Mouse (Mus musculus) spleen, adult 2 months (tissue): Measurements from ENCODE around the gene Tgfb1i1. TPM values are rescaled to one million over a fixed set of nuclear protein-coding genes. Genes with fewer than 3 reads are reported as not detected.

ENCODE experiments used
- DNase-seq, 2 experiments: peaks; one replicate each; pipeline versions ENCODE4 v3.0.0 to v3.0.0-alpha.2; 2012 to 2021; ENCODE audit warnings: low spot score in 2 of 2, low read depth in 1 of 2
- H3K27ac ChIP-seq: fragments of 200-500 bp; 2 replicates; pipeline ENCODE4 v1.5.1; 2012; ENCODE audit warnings: low read length, inconsistent platforms; ENCODE audit not compliant: insufficient read depth
- H3K27me3 ChIP-seq: fragments of 200-500 bp; 2 replicates; pipeline ENCODE4 v1.6.1; 2012; ENCODE audit warnings: mild to moderate bottlenecking, moderate library complexity, low read length, inconsistent platforms; ENCODE audit not compliant: control insufficient read depth, insufficient read depth
- H3K36me3 ChIP-seq: fragments of 200-500 bp; 2 replicates; pipeline ENCODE4 v1.6.1; 2012; ENCODE audit warnings: mild to moderate bottlenecking, low read length, inconsistent platforms; ENCODE audit not compliant: control insufficient read depth, insufficient read depth
- H3K4me1 ChIP-seq: fragments of 200-500 bp; 2 replicates; pipeline ENCODE4 v1.6.1; 2011; ENCODE audit warnings: inconsistent platforms; ENCODE audit not compliant: control insufficient read depth, insufficient read depth, insufficient read length
- H3K4me3 ChIP-seq: fragments of 200-500 bp; 2 replicates; pipeline ENCODE4 v1.5.1; 2011; ENCODE audit warnings: mild to moderate bottlenecking, inconsistent platforms; ENCODE audit not compliant: insufficient read depth, insufficient read length; ENCODE audit errors: extremely low read depth
- CTCF ChIP-seq: fragments of 200-500 bp; IDR thresholded peaks from 2 replicates; pipeline ENCODE4 v1.5.1; 2011; ENCODE audit warnings: mild to moderate bottlenecking, inconsistent platforms; ENCODE audit not compliant: insufficient read depth, insufficient read length, insufficient replicate concordance; ENCODE audit errors: extremely low read depth
- POLR2A ChIP-seq: fragments of 200-500 bp; IDR thresholded peaks from 2 replicates; pipeline ENCODE4 v1.6.1; 2011; ENCODE audit warnings: low read depth, low read length, inconsistent platforms
- WGBS: fragments of 180-500 bp; shearing (Covaris S2); methylation state at CpG from one replicate; pipeline ENCODE4 v1.1.7; 2018; 5-methylcytosine and 5-hydroxymethylcytosine counted together
- polyA plus RNA-seq: library from polyadenylated mRNA; depleted of rRNA; stranded (reverse); fragments of >200 nt; gene quantifications from 2 replicates; pipeline ENCODE4 v1.2.3, GENCODE M21; 2012

Gene Tgfb1i1
- polyA plus RNA-seq, 1 experiment, result 33.8 TPM

GRCm38 (mm10) chr7:128282532-128283244 lies 36.1 kb downstream of the Tgfb1i1 start:
- DNase-seq, result no peak
- no peak overlapping the region for H3K27ac ChIP-seq
- no peaks in the 10 kb centered on the region for H3K27me3 ChIP-seq
- H3K4me1 ChIP-seq, result no peaks in the 10 kb centered on the region
- 80% methylated on average over 7 of the region's 7 CpGs for WGBS
- TF ChIP-seq POLR2A (no peak), CTCF (no peak)
- no peak overlapping the region for H3K4me3 ChIP-seq
- H3K36me3 ChIP-seq, result peaks cover 3% of the 10 kb centered on the region; the same call in 1 of the 2 replicates

- Histone ChIP-seq H3K27ac (no peak overlapping the region), H3K36me3 (peaks cover 3% of the 10 kb centered on the region; the same call in 1 of the 2 replicates), H3K4me3 (no peak overlapping the region), H3K4me1 (no peaks in the 10 kb centered on the region), H3K27me3 (no peaks in the 10 kb centered on the region)
- DNase-seq, result no peak
- 92% methylated on average over 5 of the region's 5 CpGs for WGBS
- TF ChIP-seq POLR2A (no peak), CTCF (no peak)
Observed at GRCm38 (mm10) chr7:128284047-128284446, 37.4 kb downstream of the Tgfb1i1 start.

GRCm38 (mm10) chr7:128285060-128285459 lies 38.4 kb downstream of the Tgfb1i1 start:
- H3K27me3 ChIP-seq, result no peaks in the 10 kb centered on the region
- TF ChIP-seq CTCF (no peak), POLR2A (no peak)
- DNase-seq, result no peak
- H3K4me1 ChIP-seq, result no peaks in the 10 kb centered on the region
- H3K27ac ChIP-seq, result peak overlapping the region; percentile 19; the same call in 1 of the 2 replicates
- WGBS, result 95% methylated on average over 8 of the region's 8 CpGs
- no peak overlapping the region for H3K4me3 ChIP-seq
- peaks cover 3% of the 10 kb centered on the region; the same call in 1 of the 2 replicates for H3K36me3 ChIP-seq

- Histone ChIP-seq H3K4me1 (no peaks in the 10 kb centered on the region), H3K36me3 (peaks cover 3% of the 10 kb centered on the region; the same call in 1 of the 2 replicates), H3K27ac (peak overlapping the region; percentile 55; the same call in 1 of the 2 replicates), H3K4me3 (no peak overlapping the region), H3K27me3 (no peaks in the 10 kb centered on the region)
- 63% methylated on average over 9 of the region's 9 CpGs for WGBS
- TF ChIP-seq CTCF, result peak; percentile 38; the same call in 1 of the 2 replicates
- TF ChIP-seq POLR2A, result no peak
- no peak for DNase-seq
Observed at GRCm38 (mm10) chr7:128288923-128289544, 42.4 kb downstream of the Tgfb1i1 start.

GRCm38 (mm10) chr7:128294785-128295184 lies 48.2 kb downstream of the Tgfb1i1 start:
- DNase-seq, result no peak
- WGBS, result 92% methylated on average over 10 of the region's 10 CpGs
- Histone ChIP-seq H3K27me3 (no peaks in the 10 kb centered on the region), H3K4me3 (no peak overlapping the region), H3K4me1 (peaks cover 5% of the 10 kb centered on the region; the same call in 1 of the 2 replicates), H3K36me3 (no peaks in the 10 kb centered on the region), H3K27ac (no peak overlapping the region)
- no peak for TF ChIP-seq POLR2A
- TF ChIP-seq CTCF, result no peak

- Histone ChIP-seq H3K4me1 (peaks cover 5% of the 10 kb centered on the region; the same call in 1 of the 2 replicates), H3K27me3 (no peaks in the 10 kb centered on the region), H3K36me3 (no peaks in the 10 kb centered on the region), H3K4me3 (no peak overlapping the region), H3K27ac (no peak overlapping the region)
- TF ChIP-seq CTCF, result no peak
- TF ChIP-seq POLR2A, result no peak
- 49% methylated on average over 3 of the region's 3 CpGs for WGBS
- DNase-seq, result no peak
Observed at GRCm38 (mm10) chr7:128296514-128296913, 49.9 kb downstream of the Tgfb1i1 start.
